Mouse (Mus musculus): ENCODE data around the gene Acss1.

Acss1 gene

DNA sequence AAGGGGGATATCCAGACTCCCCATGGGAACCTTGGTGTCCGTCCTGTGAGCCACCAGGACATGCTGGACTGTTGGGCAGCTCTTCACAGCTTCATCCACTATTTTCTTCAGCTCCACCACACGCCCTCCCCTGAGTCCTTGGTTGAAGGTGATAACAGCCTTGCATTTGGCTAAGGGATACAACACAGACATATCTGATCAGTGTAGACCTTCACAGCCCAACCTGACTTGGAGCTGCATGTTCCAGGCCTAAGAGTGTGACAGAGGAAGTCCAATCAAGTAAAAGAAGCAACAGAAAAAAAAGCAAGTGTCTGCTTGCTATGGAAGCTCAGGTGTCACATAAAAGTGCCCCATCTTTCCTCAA is 29.9 kb downstream of the Acss1 start:
- DNase-seq (ENCODE audit: low read depth) = peak; percentile 32

DNA sequence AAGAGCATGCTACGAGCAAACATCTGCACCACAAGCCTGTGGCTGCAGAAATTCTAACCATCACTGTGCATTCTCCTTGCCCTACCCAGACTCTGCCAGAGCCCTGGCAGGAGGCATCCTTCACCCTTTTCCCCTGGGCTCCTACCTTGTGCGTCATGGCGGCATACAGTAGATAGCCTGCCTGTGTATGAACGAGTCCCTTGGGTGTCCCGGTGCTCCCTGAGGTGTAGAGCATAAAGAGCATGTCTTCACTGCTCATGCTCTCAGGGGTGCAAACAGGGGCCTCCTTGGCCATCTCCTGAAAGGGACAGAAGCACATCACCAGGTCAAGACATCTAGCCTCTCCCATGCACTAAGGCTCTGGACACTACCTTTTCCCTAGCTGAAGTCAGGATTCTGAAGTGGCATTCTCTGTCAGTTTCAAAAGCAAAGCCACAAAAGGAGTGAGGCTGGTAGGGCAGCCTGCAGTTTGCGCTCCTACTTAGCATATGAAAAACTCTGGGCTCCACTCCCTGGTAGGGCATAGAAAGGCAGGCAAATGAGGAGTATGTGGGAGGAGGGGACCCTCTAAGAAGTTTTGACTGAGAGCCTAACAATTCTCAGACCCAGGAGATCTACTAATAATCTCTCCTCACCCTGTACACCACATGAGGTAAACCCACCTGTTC is 30.5 kb downstream of the Acss1 start:
- DNase-seq (ENCODE audit: low read depth) = no peak

DNA sequence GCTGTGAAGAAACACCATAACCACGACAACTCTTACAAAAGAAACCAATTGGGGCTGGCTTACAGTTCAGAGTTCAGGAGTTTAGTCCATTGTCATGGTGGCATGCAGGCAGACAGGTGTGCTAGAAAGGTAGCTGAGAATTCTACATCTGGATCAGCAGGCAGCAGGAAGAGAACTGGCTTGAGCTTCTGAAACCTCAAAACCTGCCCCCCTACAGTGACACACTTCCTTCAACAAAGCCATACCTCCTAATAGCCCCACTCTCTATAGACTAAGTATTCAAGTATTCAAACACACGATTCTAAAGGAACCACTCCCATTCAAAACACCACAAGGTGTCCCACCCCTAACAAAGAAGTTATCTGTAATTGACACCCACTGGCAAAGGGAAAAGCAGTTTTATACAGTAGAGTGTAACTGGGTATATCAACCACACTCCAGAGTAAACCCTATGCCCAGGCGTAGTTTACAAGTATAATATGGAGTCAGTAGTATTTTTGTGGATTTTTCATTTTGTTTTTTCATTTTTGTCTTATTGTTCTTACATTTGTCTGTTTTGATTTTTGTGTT is 32.3 kb downstream of the Acss1 start:
- peak; percentile 42 for DNase-seq (ENCODE audit: low read depth)

DNA sequence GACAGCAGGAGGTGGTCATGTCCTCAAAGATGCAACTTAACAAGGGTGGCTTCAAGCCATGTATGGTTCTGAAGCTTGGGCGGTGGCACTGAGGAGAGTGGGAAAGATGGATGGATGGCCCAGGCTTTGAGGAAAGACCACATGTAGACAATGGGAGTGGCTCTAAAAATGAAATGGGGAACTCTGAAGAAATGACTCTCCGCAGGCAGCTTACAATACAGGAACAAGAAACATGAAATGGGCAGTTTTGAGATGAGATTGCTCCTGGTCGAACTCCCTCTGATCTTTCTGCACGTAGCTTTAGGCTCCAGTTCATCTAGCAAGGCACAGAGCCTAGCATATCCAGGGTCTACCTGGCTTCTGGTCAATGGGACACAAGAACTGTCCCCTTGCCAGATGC is 39.0 kb downstream of the Acss1 start:
- no peak for DNase-seq (ENCODE audit: low read depth)

DNA sequence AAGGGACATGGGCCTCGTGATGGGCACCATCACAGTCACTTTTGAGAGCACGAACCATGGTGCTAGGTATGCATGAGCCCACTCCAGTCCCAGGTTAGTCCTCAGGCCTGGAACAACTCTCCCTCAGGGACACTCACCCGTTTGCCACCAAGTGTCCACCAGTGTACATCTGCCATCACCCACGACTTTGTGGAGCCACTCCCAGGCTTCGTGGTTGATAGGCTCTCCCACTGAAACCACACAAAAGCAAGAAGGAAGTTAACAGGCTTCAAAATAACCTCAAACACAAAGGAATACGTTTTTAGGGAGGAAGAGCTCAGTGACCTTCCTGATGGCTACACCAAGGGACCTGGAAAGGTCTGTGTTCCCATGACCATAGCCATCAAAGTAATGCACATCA is 41.2 kb downstream of the Acss1 start:
- no peak for DNase-seq (ENCODE audit: low read depth)

DNA sequence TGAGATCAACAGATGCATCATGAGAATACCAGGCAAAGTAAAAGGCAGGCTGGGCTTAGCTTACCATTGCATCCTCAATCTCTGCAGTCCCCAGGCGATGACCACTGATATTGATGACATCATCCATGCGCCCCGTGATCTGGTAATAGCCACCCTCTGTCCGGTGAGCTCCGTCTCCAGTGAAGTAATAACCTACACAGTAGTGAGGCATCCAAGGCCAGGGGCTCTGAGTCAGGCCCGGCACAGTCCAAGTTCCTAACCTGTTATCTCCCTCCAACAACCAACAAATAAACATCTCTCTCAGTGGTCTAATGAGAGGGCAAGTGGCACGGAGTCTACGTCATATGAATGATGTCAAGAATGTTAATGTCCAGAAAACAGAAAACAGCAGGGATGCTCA is 43.4 kb downstream of the Acss1 start:
- DNase-seq (ENCODE audit: low read depth) = no peak

DNA sequence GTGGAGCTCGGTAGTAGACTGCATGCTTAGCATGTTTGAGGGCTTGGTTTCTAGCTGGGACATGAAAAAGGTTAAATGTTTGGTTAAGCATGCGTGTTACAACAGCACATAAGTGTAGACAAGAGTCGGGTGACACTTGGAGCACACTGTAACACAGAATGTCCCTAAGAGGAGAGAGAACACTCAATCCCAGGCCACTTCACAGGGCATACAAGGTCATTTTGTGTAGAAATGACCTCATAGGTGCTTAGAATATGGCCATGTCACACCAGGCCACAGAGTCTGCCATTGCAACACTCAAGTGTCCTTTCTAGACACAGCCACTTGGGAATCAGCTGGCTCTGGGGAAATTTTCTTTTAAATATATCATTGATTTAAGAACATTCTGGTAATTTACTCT is 44.3 kb downstream of the Acss1 start:
- no peak for DNase-seq (ENCODE audit: low read depth)

DNA sequence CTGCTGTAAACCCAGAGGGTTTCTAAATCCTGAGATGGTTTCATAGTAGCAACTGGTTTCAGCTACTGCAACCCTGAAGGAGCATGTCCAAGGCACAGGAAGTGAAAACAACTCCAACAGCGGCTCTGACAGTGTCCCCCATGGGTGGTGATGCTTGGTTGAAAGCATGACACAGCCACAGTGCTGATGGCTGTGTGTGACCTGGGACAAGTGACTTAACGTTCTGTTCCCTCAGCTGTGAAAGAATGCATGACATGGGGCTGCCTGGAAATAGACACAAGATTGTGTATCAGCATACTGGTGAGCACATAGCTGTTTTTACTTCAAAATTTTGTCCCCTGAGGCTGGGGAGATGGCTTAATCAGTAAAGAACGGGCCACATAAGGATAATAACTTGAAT is 46.6 kb downstream of the Acss1 start:
- DNase-seq (ENCODE audit: low read depth) = no peak

DNA sequence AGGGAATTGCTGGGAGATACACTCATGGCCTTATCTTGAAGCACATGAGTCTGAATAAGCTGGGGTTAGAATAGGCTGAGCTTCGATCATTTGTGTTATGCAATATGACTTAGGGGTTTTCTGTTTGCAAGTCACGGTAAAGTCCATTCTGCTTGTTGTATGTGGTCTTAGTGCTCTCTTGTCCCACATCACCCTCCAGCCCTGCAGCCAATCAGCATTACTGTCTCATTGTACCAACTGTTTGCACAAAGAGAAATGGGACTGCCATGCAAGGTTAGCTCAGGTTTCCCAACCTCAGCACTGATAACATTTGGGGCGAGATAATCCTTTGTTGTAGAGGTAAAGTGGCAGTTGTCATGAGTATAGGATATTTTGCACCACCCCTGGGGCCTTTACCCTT is 58.2 kb downstream of the Acss1 start:
- no peak for DNase-seq (ENCODE audit: low read depth)

DNA sequence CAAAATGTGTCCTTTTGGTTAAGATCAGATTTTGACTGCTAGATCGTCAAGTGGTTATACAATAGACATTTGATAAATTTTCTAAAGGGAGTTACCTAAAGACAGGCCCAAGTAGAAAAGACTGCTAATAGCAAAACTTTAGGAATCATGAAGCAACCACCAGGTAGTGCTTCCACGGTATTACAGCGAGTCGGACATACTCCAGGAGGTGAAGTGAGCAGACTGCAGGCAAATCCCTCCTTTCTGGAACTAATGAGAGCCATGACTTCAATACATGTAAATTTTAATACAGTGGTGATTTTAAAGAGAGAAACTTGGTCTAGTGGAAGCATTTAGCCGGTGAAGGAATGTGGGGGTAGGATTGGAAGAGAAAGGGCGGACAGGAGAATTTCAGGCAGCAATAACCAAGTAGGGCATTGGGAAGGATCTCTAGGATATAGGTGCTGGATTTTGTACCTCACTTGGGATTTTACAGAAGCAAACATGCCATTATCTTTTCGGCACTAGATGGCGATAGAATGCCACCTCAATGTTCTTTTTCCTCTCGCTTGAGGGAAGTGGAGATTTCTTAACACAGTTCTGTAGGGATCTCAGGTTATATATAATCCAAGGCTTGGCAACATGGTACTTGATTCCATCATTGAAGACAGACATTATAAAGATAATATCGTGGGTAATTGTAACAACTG is 59.3 kb downstream of the Acss1 start:
- DNase-seq (ENCODE audit: low read depth) = peak; percentile 78

DNA sequence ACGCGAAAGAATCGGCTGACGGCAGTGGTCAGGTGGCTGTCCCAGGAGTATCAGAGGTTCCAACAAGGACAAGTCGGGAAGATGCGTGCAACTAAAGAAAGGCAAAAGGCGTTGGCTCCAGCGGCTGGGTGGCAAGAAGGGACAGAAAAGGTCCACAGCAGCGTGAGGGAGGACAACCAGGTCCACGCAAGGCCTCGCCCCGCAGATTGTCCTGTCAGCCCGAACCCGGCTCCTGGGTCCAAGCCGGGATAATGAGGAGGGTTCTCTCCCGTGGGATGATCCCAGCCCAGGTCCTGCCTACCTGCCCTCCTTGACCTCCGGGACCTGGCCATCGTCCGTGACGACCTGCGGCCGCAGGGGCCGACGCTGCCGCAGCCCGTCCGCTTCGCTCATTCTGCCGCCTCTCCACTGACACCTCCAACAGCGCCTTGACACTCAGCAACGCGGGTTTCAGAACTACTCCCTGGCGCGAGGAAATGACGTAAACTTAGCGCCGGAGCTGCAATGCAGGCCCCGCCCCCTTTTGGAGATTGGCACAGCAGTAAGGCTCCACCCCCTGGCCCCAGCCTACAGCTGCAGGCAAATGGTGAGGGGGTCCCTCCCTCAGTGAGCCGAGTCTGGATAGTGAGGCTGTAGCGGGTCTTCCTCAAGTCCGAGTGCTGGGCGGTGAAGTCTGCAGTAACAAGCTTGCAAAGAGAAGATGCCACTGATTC is 60.1 kb downstream of the Acss1 start, which contains the start of gene Apmap:
TSS of gene Apmap (minus strand) at position 481 of the 713 bp plus-strand sequence.
- peak; percentile 96 for DNase-seq (ENCODE audit: low read depth)

DNA sequence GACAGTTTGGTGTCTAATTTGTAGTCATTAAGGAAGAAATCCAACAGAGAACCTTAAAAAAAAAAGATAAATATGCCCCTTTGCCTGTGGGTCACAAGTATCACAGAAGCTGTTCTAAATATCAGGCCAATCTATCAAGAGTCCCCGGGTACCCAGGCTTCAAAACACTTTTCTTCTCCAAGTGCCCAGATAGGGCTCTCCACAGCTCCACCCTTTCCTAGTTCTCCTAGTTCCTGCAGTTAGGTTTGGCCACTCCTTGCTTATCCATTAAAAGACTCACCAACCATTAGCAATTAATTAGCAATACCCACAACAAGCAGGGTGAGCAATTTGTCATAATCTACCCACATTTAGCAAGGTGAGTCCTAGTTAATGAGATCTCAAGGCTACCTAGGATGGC is 61.2 kb downstream of the Acss1 start:
- no peak for DNase-seq (ENCODE audit: low read depth)

DNA sequence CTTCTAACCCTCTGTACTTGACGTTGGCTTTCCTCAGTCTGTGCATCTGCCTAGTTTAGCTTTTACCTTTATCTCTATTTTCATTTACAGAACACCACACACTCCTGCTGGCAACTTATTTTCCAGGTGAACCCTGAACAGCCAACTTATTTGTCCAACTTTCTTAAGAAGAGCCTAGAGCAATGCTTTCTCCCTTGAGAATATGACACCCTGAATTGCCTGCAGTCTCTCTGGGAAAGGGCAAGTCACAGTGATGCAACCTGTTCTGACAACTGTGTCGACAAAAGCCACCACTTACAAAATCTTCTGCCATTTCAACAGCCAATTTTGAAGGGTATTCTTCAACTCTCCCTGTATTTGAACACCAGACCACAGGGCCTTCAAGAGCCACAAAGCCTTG is 63.5 kb downstream of the Acss1 start:
- no peak for DNase-seq (ENCODE audit: low read depth)

DNA sequence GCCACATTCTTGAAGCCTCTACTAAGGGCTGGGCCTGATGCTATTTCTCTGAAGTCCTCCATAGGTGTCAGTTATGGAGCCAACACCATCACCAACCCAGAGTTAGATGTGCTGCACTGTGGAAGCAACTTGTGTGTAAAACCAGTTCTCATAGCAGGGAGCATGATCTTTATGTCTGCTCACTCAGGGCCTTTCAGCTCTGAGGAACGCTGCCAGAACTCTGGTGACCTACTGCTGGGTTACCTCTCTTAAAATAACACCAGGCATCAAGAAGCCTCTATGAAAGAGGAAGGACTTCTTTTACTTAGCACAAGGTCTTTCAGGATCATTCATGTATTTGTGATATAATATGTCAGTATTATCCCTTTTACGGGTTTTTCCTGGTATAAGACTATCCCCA is 66.1 kb downstream of the Acss1 start:
- DNase-seq (ENCODE audit: low read depth) = no peak

DNA sequence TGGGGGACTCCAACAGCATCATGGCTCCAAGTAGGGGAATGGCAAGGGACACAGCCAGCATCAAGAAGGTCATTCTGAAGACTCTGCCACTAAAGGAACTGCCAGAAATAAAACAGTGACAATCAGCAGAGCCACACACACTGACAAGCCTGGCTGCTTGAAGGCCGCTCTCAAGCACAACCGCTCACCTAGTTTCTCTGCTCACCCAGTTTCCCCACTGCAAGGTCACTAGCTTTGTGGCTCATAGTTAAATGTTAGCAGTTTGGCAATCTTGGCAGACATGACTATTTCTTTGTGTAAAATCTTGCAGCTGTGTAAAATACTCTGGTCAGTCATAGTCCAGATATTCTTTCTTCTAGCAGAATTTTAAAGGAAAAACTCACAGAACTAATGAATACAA is 68.0 kb downstream of the Acss1 start:
- DNase-seq (ENCODE audit: low read depth) = no peak

DNA sequence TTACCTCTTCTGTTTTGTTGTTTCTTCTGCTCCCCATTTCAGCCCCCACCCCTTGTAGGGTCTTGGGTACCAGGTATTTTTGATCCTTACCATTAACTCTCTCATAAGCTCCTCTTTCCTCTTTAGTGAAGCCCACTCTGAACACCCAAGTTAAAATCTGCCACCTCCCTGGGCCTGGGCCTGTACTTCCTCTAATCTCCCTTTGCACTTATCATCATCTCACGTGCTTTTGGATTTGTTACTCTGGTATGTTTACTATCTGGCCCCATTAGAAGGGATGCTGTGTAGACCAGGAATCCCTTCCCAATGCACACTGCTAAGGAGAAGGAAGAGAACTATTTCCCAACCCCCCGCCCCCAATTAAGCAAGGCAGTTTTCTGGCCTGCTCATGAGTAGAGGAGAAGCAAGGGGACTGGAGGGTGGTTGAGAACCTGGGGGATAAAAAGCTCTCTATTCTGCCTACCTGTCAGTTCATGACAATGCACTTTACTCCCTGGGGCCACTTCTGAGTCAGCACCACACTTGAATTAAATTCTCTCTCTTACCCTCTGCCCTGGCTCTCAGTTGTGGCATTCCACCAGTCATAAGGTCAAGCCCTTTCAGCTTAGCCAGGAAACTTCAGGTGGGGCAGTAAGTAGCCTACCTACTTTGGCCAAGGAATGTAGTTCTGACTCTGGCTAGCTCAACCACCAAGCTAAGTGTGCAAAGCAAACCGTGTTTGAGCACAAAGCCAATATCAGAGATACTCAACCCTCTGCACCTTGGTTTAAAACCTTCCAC is 72.7 kb downstream of the Acss1 start:
- DNase-seq (ENCODE audit: low read depth) = no peak

DNA sequence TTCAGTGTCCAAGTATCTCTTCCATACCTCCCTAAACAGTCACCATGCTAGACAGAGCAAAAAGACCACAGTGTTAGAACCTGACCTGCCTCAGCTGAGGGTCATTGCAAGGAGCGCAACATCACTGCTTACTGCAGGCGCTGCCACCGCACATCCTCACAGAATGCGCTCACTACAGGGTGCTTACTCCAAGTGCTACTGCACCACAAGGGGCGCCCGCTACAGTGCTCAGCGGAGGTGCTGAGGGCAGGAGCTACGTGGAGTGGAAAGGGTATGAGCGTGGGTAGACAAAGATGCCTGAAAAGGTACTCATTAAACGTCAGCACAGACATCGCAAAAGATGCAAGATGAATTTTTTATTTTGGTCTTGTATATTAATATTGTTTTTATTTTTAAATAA is 79.2 kb downstream of the Acss1 start:
- DNase-seq (ENCODE audit: low read depth) = no peak

DNA sequence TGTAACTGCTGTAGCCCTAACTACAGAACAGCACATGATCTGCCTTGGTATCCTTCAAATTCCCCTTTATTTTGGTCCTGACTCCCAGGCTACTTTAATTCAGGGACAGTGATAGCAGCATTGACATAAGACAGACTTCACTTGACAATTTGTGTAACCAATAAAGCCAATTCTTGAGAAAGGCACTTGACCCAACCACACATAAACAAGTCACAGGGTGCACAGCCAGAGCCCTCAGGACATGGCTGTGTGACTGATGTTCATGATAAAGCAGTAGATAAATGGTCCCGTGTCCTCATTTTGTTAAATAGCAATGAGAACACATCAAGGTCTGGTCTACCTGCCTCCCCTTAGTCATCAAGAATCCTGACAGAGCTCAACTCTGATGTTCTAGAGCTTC is 88.7 kb downstream of the Acss1 start:
- no peak for DNase-seq (ENCODE audit: low read depth)

DNA sequence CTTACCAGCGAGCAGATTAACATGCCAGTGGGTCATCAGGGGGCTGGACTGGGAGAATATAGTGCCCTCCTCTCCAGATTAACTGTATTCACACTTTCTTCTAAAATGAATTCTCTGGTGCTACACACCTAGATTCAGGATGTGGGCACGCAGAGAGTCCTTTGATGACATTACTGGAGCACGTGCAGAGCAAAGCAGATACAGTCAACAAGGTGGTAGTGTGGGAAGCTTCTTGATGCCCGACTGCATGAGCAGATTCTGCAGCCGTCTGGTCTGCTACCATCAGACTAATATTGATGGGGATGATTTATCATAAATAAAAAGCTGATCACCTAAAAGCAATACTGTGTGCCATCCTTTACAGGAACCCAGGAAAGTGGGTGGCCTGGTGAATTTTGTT is 89.7 kb downstream of the Acss1 start:
- no peak for DNase-seq (ENCODE audit: low read depth)

DNA sequence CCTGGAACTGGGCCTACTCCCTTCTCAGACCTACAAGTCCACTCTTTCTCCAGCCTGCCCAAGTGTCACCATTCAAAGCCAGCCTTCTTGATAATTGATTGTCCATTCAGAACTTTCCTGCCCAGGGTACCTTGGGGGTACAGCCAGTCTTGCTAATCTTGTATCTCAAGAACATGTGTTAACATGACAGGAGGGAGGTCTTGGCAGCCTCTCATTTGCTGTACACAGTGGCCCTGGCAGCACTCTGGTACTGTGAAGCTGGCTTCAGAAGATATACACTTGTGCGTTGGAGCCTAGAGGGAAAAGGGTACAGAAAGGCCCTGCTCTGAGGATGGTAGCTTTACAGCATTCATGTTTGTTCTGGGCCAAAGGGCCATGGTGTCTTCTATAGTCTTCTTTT is 92.0 kb downstream of the Acss1 start:
- DNase-seq (ENCODE audit: low read depth) = no peak

DNA sequence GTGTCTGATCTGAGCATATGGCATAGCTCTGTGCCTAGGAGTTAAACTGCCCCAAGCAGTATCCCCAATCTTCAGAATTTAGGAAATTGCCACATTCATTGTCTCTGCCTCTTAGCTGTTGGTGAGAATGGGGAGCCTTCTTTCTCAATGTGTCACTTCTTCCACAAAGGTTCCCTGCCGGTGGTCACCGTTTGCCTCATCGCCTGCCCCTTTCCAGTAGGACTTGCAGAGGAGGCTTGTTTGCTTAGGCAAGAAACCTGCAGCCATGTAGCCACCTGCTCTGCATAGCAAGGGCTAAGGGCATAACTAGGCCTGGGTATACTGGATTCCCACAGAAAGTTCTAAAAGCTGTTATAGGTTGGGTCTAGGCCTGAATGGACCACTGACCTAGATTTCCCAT is 95.8 kb downstream of the Acss1 start:
- no peak for DNase-seq (ENCODE audit: low read depth)

DNA sequence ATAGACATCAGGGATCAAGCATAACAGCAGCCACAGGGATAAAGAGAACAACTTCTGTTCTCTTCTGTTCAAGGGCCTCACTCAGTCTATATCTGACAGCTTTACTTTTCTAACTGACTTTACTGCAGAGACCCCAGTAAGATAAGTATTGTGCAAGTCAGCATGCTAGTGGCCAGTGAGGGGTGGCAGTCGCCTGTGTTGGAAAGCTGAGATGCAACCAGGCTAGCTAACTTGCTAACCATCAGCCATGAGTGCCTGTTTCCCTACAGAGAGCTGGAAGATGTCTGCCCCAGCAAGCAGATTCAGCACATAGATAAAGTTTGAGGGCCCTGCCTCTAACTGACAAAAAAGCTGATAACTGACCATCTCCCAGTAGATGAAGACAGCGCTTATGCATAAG is 97.5 kb downstream of the Acss1 start:
- no peak for DNase-seq (ENCODE audit: low read depth)
